Mouse (Mus musculus): ENCODE measurements at regions not wholly inside any gene's neighbourhood (a gene's known extent, or its start where the extent isn't known, plus 50 kb on each side); places are given as distances from the start of the nearest gene placed in this dataset.

- TF ChIP-seq GATA1 (IDR thresholded peaks at IDR 0.05; ENCODE audit: borderline replicate concordance, low read length): no peak
- TF ChIP-seq FLI1 (IDR thresholded peaks at IDR 0.05; ENCODE audit: low read length): no peak
Measured at GRCm38 (mm10) chr6:81818573-81818972, 104.9 kb upstream of the Gcfc2 start.
